Comparison of ENCODE assay signal across 16 mouse cellular contexts in the genomic region with DNA sequence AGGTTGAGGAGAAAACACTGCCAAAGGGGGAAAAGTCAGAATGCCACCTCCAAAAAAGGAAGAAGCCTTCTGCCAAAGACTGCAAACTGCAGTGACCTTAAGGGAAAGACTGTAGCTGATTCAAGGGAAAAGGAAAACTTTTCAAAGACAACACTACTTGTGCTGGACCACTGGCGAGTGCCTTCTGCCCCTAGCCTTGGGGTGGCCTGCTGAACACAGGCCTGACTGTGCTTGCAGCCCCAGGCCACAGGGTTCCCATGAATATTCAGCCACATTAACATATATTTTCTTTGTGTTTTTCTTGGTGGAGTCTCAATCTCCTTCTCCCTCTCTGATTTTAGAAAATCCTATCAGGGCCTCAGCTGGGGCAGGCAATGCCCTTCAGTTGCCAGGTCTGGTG.
DNase-seq lines count a peak whose midpoint lies in the region; ATAC-seq and TF ChIP-seq lines count a peak whose summit lies in the region.
"Had no signal": no experiment of that assay in that cellular context is flagged by ENCODE, and none has a peak within 500 bp of the region (broad histone marks: within the 10 kb centered on the region; RNA-seq: fewer than 3 reads in every experiment).

No protein-coding gene starts in this region.

- H3K4me1 ChIP-seq in intestine, embryonic 15.5 days (replicated peaks): peaks cover 6% of the 10 kb centered on the region; the same call in 1 of the 2 replicates
- no peaks in the 10 kb centered on the region for H3K4me1 ChIP-seq in intestine, postnatal 0 days (replicated peaks; ENCODE audit: control insufficient read depth, insufficient read depth, low read length)
- H3K4me1 ChIP-seq in limb, embryonic 12.5 days (replicated peaks): peaks cover 41% of the 10 kb centered on the region

- H3K27ac ChIP-seq in intestine, embryonic 15.5 days: 0 out of 2 replicates have a peak overlapping the region, but pooled peaks have one; percentile 23
- no peak overlapping the region for H3K27ac ChIP-seq in intestine, postnatal 0 days (ENCODE audit: low read depth, low read length)
- H3K27ac ChIP-seq in limb, embryonic 12.5 days: peak overlapping the region; percentile 78; the same call in 1 of the 2 replicates
- H3K27ac ChIP-seq: heart, embryonic 13.5 days had no signal

- no peak overlapping the region for H3K4me3 ChIP-seq in intestine, embryonic 15.5 days (replicated peaks)
- H3K4me3 ChIP-seq in intestine, postnatal 0 days (ENCODE audit: low read depth, low read length): no peak overlapping the region
- no peak overlapping the region for H3K4me3 ChIP-seq in limb, embryonic 12.5 days (replicated peaks)
- H3K4me3 ChIP-seq: heart, embryonic 13.5 days had no signal

- no peaks in the 10 kb centered on the region for H3K9me3 ChIP-seq in intestine, embryonic 15.5 days
- H3K9me3 ChIP-seq in intestine, postnatal 0 days (ENCODE audit: control insufficient read depth): no peaks in the 10 kb centered on the region
- H3K9me3 ChIP-seq in limb, embryonic 12.5 days: no peaks in the 10 kb centered on the region
- H3K9me3 ChIP-seq: heart, embryonic 13.5 days had no signal

- no peak for TF ChIP-seq CTCF in intestine, postnatal 0 days (IDR thresholded peaks at IDR 0.05; ENCODE audit: low read depth)

- H3K9ac ChIP-seq in intestine, embryonic 15.5 days: no peak overlapping the region
- no peak overlapping the region for H3K9ac ChIP-seq in intestine, postnatal 0 days (ENCODE audit: low read depth, low read length)
- no peak overlapping the region for H3K9ac ChIP-seq in limb, embryonic 12.5 days (replicated peaks)
- H3K9ac ChIP-seq: heart, embryonic 13.5 days; liver, postnatal 0 days had no signal

- WGBS in intestine, embryonic 15.5 days: 61% methylated on average over 1 of the region's 1 CpGs
- WGBS in intestine, postnatal 0 days: 92% methylated on average over 1 of the region's 1 CpGs
- 36% methylated on average over 1 of the region's 1 CpGs for WGBS in limb, embryonic 12.5 days

- DNase-seq in embryo, embryonic 10 days (ENCODE audit: low spot score): peak; percentile 52
- no peak for DNase-seq in embryo, embryonic 9.5 days (ENCODE audit: extremely low spot score)
- DNase-seq in embryo, embryonic 10.5 days (ENCODE audit: low spot score): peak; percentile 42
- DNase-seq in frontal cortex, postnatal 36 days (ENCODE audit: low spot score in 2 of 2): no peak
- DNase-seq in right cerebral cortex, adult 18-20 months: no peak
- DNase-seq: cerebellum, postnatal 14 days; gastrocnemius, postnatal 36 days; heart, postnatal 4 days; kidney, adult 2 months; kidney, postnatal 36 days; liver, postnatal 0 days; right cerebral cortex, postnatal 14 days had no signal

- no peak for ATAC-seq in intestine, embryonic 15.5 days
- no peak for ATAC-seq in intestine, postnatal 0 days
- no peak for ATAC-seq in limb, embryonic 12.5 days (ENCODE audit: insufficient number of reproducible peaks, insufficient read depth, low FRiP score, low TSS enrichment, low read depth)
- ATAC-seq: liver, postnatal 0 days had no signal

- H3K36me3 ChIP-seq in intestine, embryonic 15.5 days: no peaks in the 10 kb centered on the region
- H3K36me3 ChIP-seq in intestine, postnatal 0 days (ENCODE audit: control insufficient read depth, insufficient read depth): no peaks in the 10 kb centered on the region
- H3K36me3 ChIP-seq in limb, embryonic 12.5 days: no peaks in the 10 kb centered on the region
- H3K36me3 ChIP-seq: heart, embryonic 13.5 days had no signal

- no peaks in the 10 kb centered on the region for H3K27me3 ChIP-seq in intestine, embryonic 15.5 days (replicated peaks)
- no peaks in the 10 kb centered on the region for H3K27me3 ChIP-seq in intestine, postnatal 0 days (replicated peaks; ENCODE audit: control insufficient read depth, insufficient read depth, low read length)
- no peaks in the 10 kb centered on the region for H3K27me3 ChIP-seq in limb, embryonic 12.5 days
- H3K27me3 ChIP-seq: heart, embryonic 13.5 days had no signal

- no peak overlapping the region for H3K4me2 ChIP-seq in intestine, embryonic 15.5 days (replicated peaks)
- no peak overlapping the region for H3K4me2 ChIP-seq in intestine, postnatal 0 days (replicated peaks; ENCODE audit: low read depth)
- H3K4me2 ChIP-seq in limb, embryonic 12.5 days: no peak overlapping the region
- H3K4me2 ChIP-seq: heart, embryonic 13.5 days had no signal

Comparison
In these comparisons a context has a peak if more than half of its experiments do, and no peak if none do; other contexts are left out.
1. DNase-seq: peak in embryo, embryonic 10 days (single experiment) and embryo, embryonic 10.5 days (single experiment); none in embryo, embryonic 9.5 days (single experiment), frontal cortex, postnatal 36 days (0 of 2) and right cerebral cortex, adult 18-20 months (single experiment).